Mouse (Mus musculus) G1E (cell line): ENCODE results near the gene Gtf2e1.

Source experiments
- CTCF ChIP-seq: IDR thresholded peaks from 2 replicates; pipeline ENCODE4 v1.5.1; 2012; ENCODE audit warnings: low read depth, low read length, inconsistent platforms, mixed read lengths
- GATA1 ChIP-seq: IDR thresholded peaks from 2 replicates; pipeline ENCODE4 v1.6.1; 2012; ENCODE audit warnings: borderline replicate concordance, low read length, inconsistent platforms, mixed read lengths
- TAL1 ChIP-seq: conservative IDR thresholded peaks from 2 replicates; pipeline ENCODE4 v1.6.1; 2012; ENCODE audit warnings: low read depth, low read length, inconsistent platforms, mixed read lengths

GRCm38 (mm10) chr16:37584218-37585035 lies 44.8 kb upstream of the Gtf2e1 start:
- TF ChIP-seq CTCF (no peak), TAL1 (no peak), GATA1 (no peak)
